Mouse (Mus musculus): ENCODE measurements around the gene Pih1d1. TPM values are rescaled to one million over a fixed set of nuclear protein-coding genes. Genes with fewer than 3 reads are reported as not detected.
"Not testable (repeated sequence)": the region's sequence is repeated elsewhere in the genome, so short reads cannot be mapped to it uniquely, and the experiment has no call there.

Gene Pih1d1
- polyA plus RNA-seq, 1 experiment from 2014 or later: 98.8 TPM

DNA sequence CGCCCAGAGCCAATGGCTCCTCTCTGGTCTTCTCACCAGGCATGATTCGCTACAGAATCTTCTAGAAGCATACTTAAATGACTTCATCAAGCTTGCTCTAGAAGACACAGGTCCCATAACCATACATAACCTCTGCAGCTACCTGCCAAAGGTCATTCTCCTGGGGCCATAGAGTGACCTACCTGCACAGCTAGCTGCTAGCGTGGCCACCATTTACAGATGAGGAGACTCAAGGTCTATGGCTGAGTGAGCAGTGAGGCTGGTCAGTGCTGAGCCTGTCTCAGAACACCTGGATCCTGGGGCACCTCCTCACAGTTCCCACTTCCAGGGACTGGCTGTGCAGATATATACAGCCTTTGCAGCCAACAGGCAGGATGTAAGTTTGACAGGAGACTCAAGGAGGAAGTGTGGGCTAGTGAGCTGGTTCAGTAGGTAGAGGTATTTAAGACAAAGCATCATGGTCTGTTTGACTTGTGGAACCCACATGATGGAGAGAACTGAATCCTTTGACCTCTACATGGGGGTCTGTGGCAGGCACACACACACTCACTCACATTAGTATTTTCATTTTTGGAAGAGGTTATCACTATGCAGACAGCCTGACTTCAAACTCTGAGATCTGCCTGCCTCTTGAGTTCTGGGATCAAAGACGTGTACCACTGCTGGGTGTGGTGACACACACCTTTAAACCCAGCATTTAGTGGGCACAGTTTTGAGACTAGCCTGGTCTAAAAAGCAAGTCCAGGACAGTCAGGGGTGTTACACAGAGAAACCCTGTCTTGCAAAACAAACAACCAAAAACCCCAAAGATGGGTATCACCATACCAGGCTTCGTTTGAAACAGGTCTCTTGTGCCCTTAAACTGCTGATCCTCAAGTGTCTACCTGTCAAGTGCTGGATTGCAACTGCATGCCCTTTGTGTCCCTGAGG lies 34.1 kb upstream of the Pih1d1 start:
- WGBS: 80% methylated on average over 5 of the region's 5 CpGs
- H3K27ac ChIP-seq (replicated peaks): no peak overlapping the region
- H3K4me1 ChIP-seq (replicated peaks): peaks cover 30% of the 10 kb centered on the region
- H3K27me3 ChIP-seq: no peaks in the 10 kb centered on the region
- no peaks in the 10 kb centered on the region for H3K9me3 ChIP-seq
- no peak overlapping the region for H3K4me2 ChIP-seq
- ATAC-seq (ENCODE audit: low FRiP score, low read depth): no peak
- H3K36me3 ChIP-seq: peaks cover 45% of the 10 kb centered on the region
- H3K9ac ChIP-seq: no peak overlapping the region
- no peak overlapping the region for H3K4me3 ChIP-seq

DNA sequence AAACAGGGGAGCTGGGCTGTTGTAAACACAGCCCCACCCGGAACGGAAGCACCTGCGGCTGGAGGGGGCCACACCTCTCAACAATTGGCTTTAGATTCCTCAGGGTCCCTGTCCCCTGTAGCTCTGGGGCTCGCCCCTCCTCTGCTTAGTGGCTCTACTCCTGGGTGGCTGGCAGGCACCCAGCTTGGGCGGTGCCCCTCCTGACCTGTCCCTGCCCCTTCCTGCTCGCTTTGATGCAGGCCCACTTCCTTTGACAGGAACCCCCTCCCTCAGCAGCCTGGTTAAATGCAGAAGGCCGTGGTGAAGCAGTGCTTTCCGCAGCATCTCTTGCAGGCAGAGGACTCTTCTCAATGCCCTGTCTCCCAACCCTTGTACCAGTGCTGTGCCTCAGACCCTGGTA lies 32.7 kb upstream of the Pih1d1 start:
- WGBS: 75% methylated on average over 8 of the region's 8 CpGs
- peak overlapping the region; percentile 28; the same call in 1 of the 2 replicates for H3K9ac ChIP-seq
- no peaks in the 10 kb centered on the region for H3K27me3 ChIP-seq
- no peaks in the 10 kb centered on the region for H3K9me3 ChIP-seq
- no peak for ATAC-seq (ENCODE audit: low FRiP score, low read depth)
- 0 out of 2 replicates have a peak overlapping the region, but pooled peaks have one; percentile 24 for H3K27ac ChIP-seq (replicated peaks)
- H3K4me1 ChIP-seq (replicated peaks): peaks cover 40% of the 10 kb centered on the region
- peaks cover 59% of the 10 kb centered on the region for H3K36me3 ChIP-seq
- no peak overlapping the region for H3K4me3 ChIP-seq
- H3K4me2 ChIP-seq: no peak overlapping the region

DNA sequence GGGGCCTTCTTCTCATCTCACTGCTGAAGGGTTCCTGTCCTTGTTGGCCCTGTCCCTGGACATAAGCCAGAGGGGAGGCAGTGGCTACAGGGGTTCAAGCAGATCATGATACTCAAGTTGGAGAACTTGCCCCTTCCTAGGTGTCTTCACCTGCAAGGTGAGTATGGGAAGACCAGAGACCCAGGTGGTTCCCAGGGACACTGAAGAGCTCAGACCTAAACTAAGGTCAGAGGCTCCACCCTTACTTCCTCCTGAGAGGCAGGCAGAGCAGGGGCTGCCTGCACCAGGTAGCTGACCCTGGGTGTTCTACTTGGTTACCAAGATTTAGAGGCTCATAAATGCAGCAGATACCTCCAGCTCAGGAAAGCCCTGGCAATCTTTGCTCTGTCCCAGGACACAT lies 32.1 kb upstream of the Pih1d1 start:
- Histone ChIP-seq H3K27me3 (no peaks in the 10 kb centered on the region), H3K4me2 (no peak overlapping the region), H3K9me3 (no peaks in the 10 kb centered on the region), H3K27ac (replicated peaks) (0 out of 2 replicates have a peak overlapping the region, but pooled peaks have one; percentile 24), H3K4me3 (no peak overlapping the region), H3K36me3 (peaks cover 62% of the 10 kb centered on the region), H3K9ac (peak overlapping the region; percentile 28; the same call in 1 of the 2 replicates), H3K4me1 (replicated peaks) (peaks cover 46% of the 10 kb centered on the region)
- no peak for ATAC-seq (ENCODE audit: low FRiP score, low read depth)

DNA sequence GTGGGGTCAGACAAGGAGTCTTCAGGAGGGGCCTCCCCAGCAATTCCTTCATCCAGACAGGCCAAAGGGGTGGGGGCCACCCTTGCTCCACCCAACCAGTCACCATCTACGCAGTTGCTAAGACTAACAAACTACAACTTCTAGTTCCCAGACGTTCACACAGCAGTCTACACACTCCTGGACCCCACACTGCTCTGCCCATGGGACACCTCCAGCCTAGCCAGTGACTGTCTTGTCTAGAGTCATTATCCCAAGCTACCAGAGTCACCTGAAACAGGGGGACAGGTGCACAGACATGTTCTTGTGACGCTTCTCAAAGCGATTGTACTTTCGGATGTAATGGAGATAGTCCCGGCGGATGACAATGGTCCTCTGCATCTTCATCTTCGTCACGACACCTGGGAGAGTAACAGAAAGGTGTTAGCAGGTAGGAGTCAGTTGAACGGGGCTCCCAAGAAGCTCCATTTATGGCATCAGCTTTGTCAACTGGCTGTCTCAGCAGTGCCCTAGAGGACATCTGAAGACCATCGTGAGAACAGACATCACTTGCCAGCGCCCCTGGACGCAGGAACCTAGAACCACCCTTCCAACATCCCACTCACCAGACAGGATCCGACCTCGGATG lies 31.4 kb upstream of the Pih1d1 start:
- Histone ChIP-seq H3K4me3 (peak overlapping the region; percentile 76), H3K27me3 (no peaks in the 10 kb centered on the region), H3K9ac (peak overlapping the region; percentile 95), H3K4me1 (replicated peaks) (peaks cover 53% of the 10 kb centered on the region), H3K4me2 (peak overlapping the region; percentile 80), H3K27ac (replicated peaks) (peak overlapping the region; percentile 91; the same call in 1 of the 2 replicates), H3K36me3 (peaks cover 67% of the 10 kb centered on the region), H3K9me3 (no peaks in the 10 kb centered on the region)
- 89% methylated on average over 15 of the region's 15 CpGs for WGBS
- ATAC-seq (ENCODE audit: low FRiP score, low read depth): no peak

DNA sequence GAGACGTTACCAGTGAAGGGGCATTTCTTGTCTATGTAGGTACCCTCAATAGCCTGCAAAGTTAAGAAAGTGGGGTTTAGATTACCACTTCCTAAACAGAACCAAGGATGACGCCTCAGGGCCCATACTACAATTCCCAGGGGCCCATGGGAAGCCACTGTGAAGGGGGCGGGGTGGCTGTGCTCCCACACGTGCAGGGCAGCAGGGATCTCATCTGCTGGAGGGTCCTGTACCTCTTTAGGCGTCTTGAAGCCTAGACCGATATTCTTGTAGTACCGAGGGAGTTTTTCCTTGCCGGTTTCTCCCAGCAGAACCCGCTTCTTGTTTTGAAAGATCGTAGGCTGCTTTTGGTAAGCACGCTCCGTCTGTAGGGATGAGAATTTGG lies 30.9 kb upstream of the Pih1d1 start:
- Histone ChIP-seq H3K9me3 (no peaks in the 10 kb centered on the region), H3K4me1 (replicated peaks) (peaks cover 55% of the 10 kb centered on the region), H3K36me3 (peaks cover 67% of the 10 kb centered on the region), H3K9ac (peak overlapping the region; percentile 95), H3K4me3 (peak overlapping the region; percentile 76), H3K4me2 (peak overlapping the region; percentile 80), H3K27me3 (no peaks in the 10 kb centered on the region), H3K27ac (replicated peaks) (peak overlapping the region; percentile 91)
- 26% methylated on average over 12 of the region's 12 CpGs for WGBS
- ATAC-seq (ENCODE audit: low FRiP score, low read depth): no peak

DNA sequence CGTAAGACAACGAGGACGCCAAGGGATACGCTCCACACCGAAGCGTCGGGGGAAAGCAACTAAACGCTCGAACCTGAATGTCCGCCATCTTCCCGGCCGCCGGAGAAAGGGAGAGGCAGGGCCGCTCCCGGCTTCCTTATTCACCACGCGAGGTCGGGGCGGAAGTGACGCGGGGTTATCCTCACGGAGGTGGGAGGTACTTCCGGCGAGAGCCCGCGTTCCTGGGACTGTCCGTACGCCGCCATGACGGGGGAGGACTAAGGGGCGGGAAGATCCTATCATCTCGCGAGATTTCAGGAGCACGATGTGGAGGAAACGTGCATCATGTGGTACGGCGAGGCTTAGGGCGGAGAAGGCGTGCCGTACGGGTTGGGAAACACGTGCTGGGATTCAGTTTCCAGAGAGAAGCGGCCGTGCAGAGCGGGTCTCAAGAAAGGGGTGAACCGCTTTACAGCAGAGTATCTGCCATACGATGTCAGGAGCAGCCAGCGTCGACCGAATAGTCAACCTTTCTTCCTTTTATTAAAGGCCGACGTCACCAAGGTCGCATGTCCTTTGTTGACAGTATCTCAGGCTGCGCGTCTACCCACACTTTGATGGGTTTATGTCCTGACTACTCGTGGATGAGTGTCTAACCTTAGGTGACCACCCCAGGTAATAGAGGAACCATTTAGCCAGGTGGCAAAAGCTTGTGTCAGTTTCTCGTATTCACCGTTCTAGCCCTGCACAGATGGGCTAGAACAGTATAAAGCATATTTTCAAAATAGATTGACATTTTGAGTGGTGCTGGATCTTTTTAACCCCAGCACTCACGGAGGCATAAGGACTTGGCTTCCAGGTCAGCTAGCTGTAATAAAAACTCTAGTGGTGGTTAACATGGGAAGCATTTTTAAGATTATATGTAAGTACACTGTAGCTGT lies 29.6 kb upstream of the Pih1d1 start, which contains the start of gene Rps11:
TSS of gene Rps11 (minus strand) at position 216 of the 920 bp plus-strand sequence.
- ATAC-seq (ENCODE audit: low FRiP score, low read depth): peak; percentile 88
- H3K4me2 ChIP-seq: peak within 1 kb of the TSS; percentile 80
- no peaks in the 10 kb centered on the region for H3K9me3 ChIP-seq
- no peaks in the 10 kb centered on the region for H3K27me3 ChIP-seq
- peaks cover 60% of the 10 kb centered on the region for H3K4me1 ChIP-seq (replicated peaks)
- H3K36me3 ChIP-seq: peaks cover 62% of the 10 kb centered on the region
- H3K9ac ChIP-seq: peak within 1 kb of the TSS; percentile 95
- H3K27ac ChIP-seq (replicated peaks): peak within 1 kb of the TSS; percentile 91
- WGBS: under 1% methylated on average over 59 of the region's 59 CpGs
- peak within 1 kb of the TSS; percentile 76 for H3K4me3 ChIP-seq

DNA sequence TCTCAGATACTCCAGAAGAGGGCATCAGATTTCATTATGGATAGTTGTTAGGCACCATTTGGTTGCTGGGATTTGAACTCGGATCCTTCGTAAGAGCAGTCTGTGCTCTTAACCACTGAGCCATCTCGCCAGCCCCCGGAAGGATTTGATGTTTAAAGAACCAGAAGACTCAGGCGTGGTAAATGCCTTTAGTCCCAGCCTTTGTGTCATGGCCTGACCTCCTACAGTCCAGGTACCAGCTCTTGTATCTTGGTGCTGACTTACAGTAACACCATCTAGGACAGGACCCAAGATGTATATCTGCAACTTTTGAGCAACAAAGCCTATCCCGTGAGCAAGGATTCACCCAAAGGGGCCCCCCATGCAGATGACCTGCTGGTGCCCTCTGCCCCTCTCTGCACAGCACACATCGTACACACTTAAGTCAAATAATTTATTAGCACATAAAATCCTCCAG lies 28.9 kb upstream of the Pih1d1 start:
- H3K9ac ChIP-seq: no peak overlapping the region
- H3K36me3 ChIP-seq: peaks cover 55% of the 10 kb centered on the region
- H3K27me3 ChIP-seq: no peaks in the 10 kb centered on the region
- no peak for ATAC-seq (ENCODE audit: low FRiP score, low read depth)
- no peak overlapping the region for H3K4me3 ChIP-seq
- H3K9me3 ChIP-seq: no peaks in the 10 kb centered on the region
- H3K4me2 ChIP-seq: peak overlapping the region; percentile 80
- peaks cover 64% of the 10 kb centered on the region for H3K4me1 ChIP-seq (replicated peaks)
- 17% methylated on average over 7 of the region's 7 CpGs for WGBS
- H3K27ac ChIP-seq (replicated peaks): peak overlapping the region; percentile 84

DNA sequence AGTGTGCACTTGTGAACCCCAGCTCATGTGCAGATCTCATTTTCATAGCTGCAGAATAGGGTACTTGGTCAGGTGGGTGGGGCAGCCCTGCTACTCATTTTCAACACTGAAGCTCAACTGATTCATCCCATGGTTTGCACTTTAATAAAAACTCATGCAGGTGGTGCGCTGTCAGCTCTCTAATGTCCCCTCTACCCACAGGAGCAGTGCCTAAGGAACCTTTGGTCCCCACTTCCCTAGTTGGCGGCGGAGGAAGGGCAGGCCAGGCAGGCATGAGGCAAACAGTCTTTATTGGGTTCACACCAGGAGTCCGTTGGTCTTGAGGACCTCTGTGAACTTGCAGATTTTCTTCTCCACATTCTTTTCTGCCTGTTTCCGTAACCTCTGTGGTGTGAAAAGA lies 28.5 kb upstream of the Pih1d1 start:
- Histone ChIP-seq H3K27ac (replicated peaks) (peak overlapping the region; percentile 84; the same call in 1 of the 2 replicates), H3K4me1 (replicated peaks) (peaks cover 64% of the 10 kb centered on the region), H3K36me3 (peaks cover 51% of the 10 kb centered on the region), H3K4me2 (0 out of 2 replicates have a peak overlapping the region, but pooled peaks have one; percentile 80)
- not testable (repeated sequence) for H3K9ac ChIP-seq; H3K27me3 ChIP-seq; ATAC-seq (ENCODE audit: low FRiP score, low read depth); H3K4me3 ChIP-seq; H3K9me3 ChIP-seq
- 66% methylated on average over 5 of the region's 5 CpGs for WGBS

DNA sequence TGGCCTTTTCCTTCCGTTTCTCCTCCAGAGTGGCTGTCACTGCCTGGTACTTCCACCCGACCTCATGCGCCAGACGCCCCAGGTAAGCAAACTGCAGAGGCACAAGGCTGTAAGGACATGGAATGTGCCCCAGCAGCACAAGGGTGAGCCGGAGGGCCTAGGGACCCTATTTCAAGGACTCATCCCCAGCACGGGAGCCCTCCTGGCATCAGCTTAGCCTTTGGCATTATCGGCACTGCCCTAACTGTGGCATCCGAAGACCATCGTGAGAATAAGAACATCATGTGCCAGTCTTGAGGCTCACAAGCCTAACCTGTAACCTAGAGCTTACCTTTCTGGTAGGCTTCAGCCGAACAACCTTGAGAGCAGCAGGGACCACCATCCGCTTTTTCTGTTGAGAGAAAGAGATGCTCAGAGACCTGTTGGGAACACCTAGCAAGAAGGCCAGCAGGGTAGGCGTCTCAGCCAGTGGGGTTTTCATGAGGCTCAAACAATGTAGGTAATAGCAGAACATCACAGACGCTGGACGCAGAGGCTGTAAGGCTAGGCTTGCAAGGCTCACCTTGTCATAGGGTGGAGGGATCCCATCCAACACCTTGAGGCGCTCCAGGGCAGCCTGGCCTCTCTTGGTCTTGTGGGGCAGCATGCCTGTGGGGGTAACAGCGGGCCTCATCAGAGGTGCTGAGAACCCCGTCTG lies 27.8 kb upstream of the Pih1d1 start:
- peak overlapping the region; percentile 84 for H3K27ac ChIP-seq (replicated peaks)
- 80% methylated on average over 17 of the region's 17 CpGs for WGBS
- H3K9me3 ChIP-seq: no peaks in the 10 kb centered on the region
- no peak for ATAC-seq (ENCODE audit: low FRiP score, low read depth)
- peak overlapping the region; percentile 70 for H3K4me3 ChIP-seq
- H3K36me3 ChIP-seq: peaks cover 44% of the 10 kb centered on the region
- H3K27me3 ChIP-seq: no peaks in the 10 kb centered on the region
- peak overlapping the region; percentile 79; the same call in 1 of the 2 replicates for H3K4me2 ChIP-seq
- peaks cover 62% of the 10 kb centered on the region for H3K4me1 ChIP-seq (replicated peaks)
- H3K9ac ChIP-seq: peak overlapping the region; percentile 91; the same call in 1 of the 2 replicates

DNA sequence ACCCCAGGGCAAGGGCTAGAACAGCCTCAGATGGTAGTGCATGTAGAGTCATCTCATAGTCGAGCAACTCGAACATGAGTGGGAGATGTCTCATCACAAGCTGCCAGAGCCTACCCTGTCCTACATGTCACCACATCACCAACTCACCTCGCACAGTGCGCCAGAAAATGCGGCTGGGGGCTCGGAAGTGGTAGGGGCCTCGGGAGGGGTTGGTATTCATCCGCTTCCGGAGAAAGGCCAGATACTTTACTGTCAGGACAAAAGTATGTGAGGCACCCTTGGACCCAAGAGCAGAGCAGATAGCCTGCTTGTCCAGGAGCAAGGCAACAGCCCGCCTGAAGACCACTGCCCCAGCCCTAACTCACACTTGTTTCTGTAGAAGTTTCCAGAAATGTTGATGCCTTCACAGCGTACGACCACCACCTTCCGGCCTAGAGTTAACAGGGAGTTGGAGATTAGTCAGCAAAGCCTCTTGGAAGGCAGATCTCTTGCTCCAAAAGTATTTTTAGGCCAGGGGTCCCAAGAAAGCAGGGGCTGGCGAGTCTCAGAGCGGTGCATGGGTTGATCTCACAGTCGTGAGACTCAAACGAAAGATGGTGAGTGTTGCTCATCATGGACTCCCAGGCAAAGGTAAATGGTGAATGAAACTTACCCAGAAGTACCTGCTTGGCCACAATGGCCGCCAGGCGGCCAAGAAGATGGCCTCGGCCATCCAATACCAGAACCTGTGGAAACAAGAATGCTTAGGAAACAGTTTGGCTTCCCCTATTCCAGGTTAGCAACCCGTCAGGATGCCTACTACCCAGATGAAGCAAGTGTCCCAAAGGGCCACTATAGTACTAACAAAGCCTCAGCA lies 27.0 kb upstream of the Pih1d1 start:
- WGBS: 49% methylated on average over 21 of the region's 21 CpGs
- Histone ChIP-seq H3K9ac (peak overlapping the region; percentile 91), H3K36me3 (peaks cover 37% of the 10 kb centered on the region), H3K4me2 (peak overlapping the region; percentile 79), H3K27me3 (no peaks in the 10 kb centered on the region), H3K4me3 (peak overlapping the region; percentile 70), H3K27ac (replicated peaks) (peak overlapping the region; percentile 84), H3K9me3 (no peaks in the 10 kb centered on the region), H3K4me1 (replicated peaks) (peaks cover 54% of the 10 kb centered on the region)
- ATAC-seq (ENCODE audit: low FRiP score, low read depth): no peak
